Mouse (Mus musculus) embryonic fibroblast, embryonic 13.5 days (primary cell): ENCODE data around the gene Sf3a2. TPM values are rescaled to one million over a fixed set of nuclear protein-coding genes. Genes with fewer than 3 reads are reported as not detected.

Experiments
- H3K27ac ChIP-seq: 2 replicates; pipeline ENCODE4 v1.5.1; 2012; ENCODE audit warnings: low read length, control low read depth, inconsistent platforms; ENCODE audit not compliant: insufficient read depth
- H3K4me1 ChIP-seq: 2 replicates; pipeline ENCODE4 v1.6.1; 2011; ENCODE audit warnings: low read length; ENCODE audit not compliant: control insufficient read depth, insufficient read depth
- H3K4me3 ChIP-seq: 2 replicates; pipeline ENCODE4 v1.5.1; 2011; ENCODE audit warnings: mild to moderate bottlenecking, control low read depth, low read length; ENCODE audit not compliant: insufficient read depth
- CTCF ChIP-seq: IDR thresholded peaks from 2 replicates; pipeline ENCODE4 v1.5.1; 2011; ENCODE audit warnings: mild to moderate bottlenecking, control low read depth, low read length, moderate library complexity, borderline replicate concordance; ENCODE audit not compliant: insufficient read depth
- POLR2A ChIP-seq: IDR thresholded peaks from 2 replicates; pipeline ENCODE4 v1.6.1; 2011; ENCODE audit warnings: low read depth, mild to moderate bottlenecking, control low read depth, low read length, moderate library complexity
- polyA plus RNA-seq: library from polyadenylated mRNA; stranded (reverse); fragments of >200 nt; gene quantifications from 2 replicates; pipeline ENCODE4 v1.2.4, GENCODE M21; 2011; ENCODE audit warnings: low read depth; ENCODE audit not compliant: missing spikeins, insufficient read length

The Sf3a2 gene
- polyA plus RNA-seq, 1 experiment, result 49.3 TPM

DNA sequence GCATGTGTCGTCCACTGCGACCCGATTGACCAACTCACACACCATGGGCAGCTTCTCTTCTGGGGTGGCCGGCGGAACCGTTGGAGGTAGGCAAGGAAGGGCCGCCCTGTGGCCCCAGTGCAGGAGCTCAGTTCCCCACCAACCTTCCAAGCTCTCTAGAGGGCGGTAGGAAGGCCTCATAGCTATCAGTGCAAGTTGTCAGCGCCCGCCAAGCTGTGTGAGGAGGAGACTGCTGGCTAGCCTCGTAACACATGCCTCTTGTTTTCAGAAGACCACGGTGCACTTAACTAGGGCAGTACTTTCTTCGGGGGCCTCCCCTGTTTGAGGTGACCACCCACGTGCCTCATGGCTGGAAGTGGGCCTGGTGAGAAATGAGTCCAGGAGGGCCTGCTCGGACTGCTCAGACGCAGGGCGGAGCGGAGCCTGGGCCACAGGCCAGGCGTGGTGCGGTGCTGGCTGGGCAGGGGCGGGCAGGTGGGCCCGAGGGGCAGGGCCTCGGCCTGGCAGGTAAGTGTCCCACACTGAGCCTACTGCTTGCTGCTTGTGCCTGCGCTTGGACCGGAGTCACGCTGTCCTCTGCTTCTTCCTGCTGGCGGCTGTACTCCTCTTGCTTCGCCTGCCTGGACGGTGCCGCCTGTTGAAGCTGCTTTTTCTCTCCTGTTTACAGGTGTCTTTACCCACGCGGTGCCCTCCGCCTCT is 6.4 kb upstream of the Sf3a2 start:
- H3K4me1 ChIP-seq, result peaks cover 3% of the 10 kb centered on the region; the same call in 1 of the 2 replicates
- TF ChIP-seq POLR2A, result no peak
- no peak for TF ChIP-seq CTCF
- no peak overlapping the region for H3K27ac ChIP-seq
- no peak overlapping the region for H3K4me3 ChIP-seq

GRCm38 (mm10) chr10:80792175-80793032 is 5.6 kb upstream of the Sf3a2 start:
- H3K4me3 ChIP-seq, result no peak overlapping the region
- TF ChIP-seq CTCF, result no peak
- no peak for TF ChIP-seq POLR2A
- peaks cover 5% of the 10 kb centered on the region; the same call in 1 of the 2 replicates for H3K4me1 ChIP-seq
- H3K27ac ChIP-seq, result no peak overlapping the region

- TF ChIP-seq CTCF, result no peak
- TF ChIP-seq POLR2A, result no peak
These were observed 4.8 kb upstream of the Sf3a2 start for GRCm38 (mm10) chr10:80793033-80793784.

DNA sequence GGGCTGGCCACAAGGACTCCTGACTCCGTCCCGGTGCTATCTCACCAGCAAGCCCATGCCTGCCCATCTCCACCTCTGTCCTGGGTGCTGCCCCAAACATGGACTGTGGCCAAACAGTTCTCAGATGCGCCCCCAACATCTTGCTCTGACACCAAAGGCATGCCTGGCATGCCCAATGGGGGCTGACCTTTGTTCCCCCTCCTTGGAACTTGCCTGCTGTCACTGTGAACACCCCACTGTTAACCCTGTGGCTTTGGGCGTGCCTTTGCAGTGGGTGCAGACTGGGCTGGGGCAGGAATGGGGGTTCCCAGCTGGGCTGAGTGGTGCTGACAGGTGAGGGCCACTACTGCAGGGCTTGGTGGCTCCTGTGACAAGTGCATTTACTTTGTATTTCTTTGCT is 4.2 kb upstream of the Sf3a2 start:
- H3K27ac ChIP-seq, result no peak overlapping the region
- no peak overlapping the region for H3K4me3 ChIP-seq
- peaks cover 5% of the 10 kb centered on the region; the same call in 1 of the 2 replicates for H3K4me1 ChIP-seq
- TF ChIP-seq CTCF (no peak), POLR2A (no peak)

More at GRCm38 (mm10) chr10:80793033-80793784, 4.8 kb upstream of the Sf3a2 start:
- no peak overlapping the region for H3K4me3 ChIP-seq
- H3K27ac ChIP-seq, result no peak overlapping the region
- peaks cover 5% of the 10 kb centered on the region; the same call in 1 of the 2 replicates for H3K4me1 ChIP-seq

- no peak for TF ChIP-seq CTCF
- no peak for TF ChIP-seq POLR2A
- H3K27ac ChIP-seq, result no peak overlapping the region
- peaks cover 5% of the 10 kb centered on the region; the same call in 1 of the 2 replicates for H3K4me1 ChIP-seq
- no peak overlapping the region for H3K4me3 ChIP-seq
These were observed 3.2 kb upstream of the Sf3a2 start for GRCm38 (mm10) chr10:80794750-80795149.

DNA sequence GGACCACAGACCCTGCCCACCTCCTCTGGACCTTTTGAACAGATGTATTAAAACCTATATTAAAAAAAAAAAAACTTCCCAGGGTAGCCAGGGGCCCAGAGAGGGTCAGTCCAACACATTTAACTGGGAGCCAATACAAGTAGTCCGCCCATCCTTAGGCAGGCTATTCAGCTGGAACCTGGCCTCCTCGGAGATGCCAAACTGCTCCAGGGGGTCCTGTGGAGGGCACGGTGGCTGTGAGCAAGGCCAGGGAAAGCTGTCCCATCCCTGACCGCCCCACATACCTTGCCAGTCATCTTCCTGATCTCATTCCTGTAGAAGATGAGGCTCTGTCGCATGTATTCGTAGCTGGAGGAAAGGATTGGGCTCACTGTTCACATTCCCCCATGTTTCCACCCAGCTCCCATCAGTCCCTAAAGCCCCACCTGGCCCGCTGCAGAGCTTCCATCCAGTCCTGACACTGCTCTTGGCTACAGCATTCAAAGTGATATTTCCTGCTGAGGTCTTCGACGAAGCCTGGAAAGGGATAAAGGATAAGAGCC is 1.6 kb upstream of the Sf3a2 start:
- H3K4me3 ChIP-seq, result peak overlapping the region; percentile 96
- peaks cover 5% of the 10 kb centered on the region; the same call in 1 of the 2 replicates for H3K4me1 ChIP-seq
- no peak for TF ChIP-seq CTCF
- no peak overlapping the region for H3K27ac ChIP-seq

GRCm38 (mm10) chr10:80797186-80798149 is 530 bp upstream of the Sf3a2 start:
- no peak for TF ChIP-seq POLR2A
- H3K27ac ChIP-seq, result peak overlapping the region; percentile 96
- peaks cover 5% of the 10 kb centered on the region; the same call in 1 of the 2 replicates for H3K4me1 ChIP-seq
- peak overlapping the region; percentile 96 for H3K4me3 ChIP-seq

DNA sequence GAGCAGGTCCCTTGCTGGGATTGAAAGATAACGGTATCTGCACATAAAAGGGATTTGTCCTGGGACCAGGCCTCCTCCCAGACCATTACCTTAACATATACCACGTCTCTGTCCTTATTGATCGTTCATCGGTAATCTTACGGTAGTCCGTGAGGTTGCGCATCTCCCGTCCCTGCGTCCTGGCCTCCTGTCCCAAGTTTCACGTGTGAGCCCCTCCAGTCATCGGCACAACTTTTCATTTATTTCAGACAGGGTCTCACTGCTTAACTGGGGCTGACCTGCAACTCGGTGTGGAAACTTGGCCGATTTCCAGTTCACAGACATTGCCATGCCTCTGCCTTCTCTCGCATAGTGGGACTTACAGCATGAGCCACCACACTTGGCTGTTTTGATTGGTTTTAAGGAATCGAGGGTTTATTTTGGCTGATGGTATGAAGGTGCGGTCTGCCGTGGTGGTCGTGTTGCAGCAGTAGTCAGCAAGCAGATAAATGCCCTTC is 1.1 kb downstream of the Sf3a2 start:
- no peak for TF ChIP-seq CTCF
- TF ChIP-seq POLR2A, result no peak
- Histone ChIP-seq H3K27ac (peak overlapping the region; percentile 66), H3K4me1 (peaks cover 5% of the 10 kb centered on the region; the same call in 1 of the 2 replicates), H3K4me3 (peak overlapping the region; percentile 96)
